Mouse (Mus musculus): ENCODE data around the gene Sept8.
"Not testable (repeated sequence)": the region's sequence is repeated elsewhere in the genome, so short reads cannot be mapped to it uniquely, and the experiment has no call there.

The Sept8 gene

GRCm38 (mm10) chr11:53525461-53525860 lies 6.4 kb downstream of the Sept8 start:
- peak; percentile 75 for DNase-seq (ENCODE audit: low read depth, low spot score)

- no peak for DNase-seq (ENCODE audit: low read depth, low spot score)
Measured at GRCm38 (mm10) chr11:53528397-53529252, 9.6 kb downstream of the Sept8 start.

DNA sequence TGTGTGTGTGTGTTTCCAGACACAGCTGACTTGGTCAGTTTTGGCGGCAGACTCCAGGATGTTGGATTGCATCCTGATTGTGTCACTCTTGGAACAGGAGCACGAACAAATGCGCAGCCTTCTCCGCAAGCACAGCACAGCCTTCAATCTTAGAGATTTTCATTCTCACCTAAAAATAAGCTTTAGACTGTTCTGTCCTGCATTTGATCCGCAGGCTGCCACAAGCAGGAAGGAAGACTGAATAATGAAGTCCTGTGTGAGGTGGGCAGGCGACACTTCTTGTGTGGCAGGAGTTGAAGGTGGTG lies 10.1 kb downstream of the Sept8 start:
- DNase-seq (ENCODE audit: low read depth, low spot score) = no peak

DNA sequence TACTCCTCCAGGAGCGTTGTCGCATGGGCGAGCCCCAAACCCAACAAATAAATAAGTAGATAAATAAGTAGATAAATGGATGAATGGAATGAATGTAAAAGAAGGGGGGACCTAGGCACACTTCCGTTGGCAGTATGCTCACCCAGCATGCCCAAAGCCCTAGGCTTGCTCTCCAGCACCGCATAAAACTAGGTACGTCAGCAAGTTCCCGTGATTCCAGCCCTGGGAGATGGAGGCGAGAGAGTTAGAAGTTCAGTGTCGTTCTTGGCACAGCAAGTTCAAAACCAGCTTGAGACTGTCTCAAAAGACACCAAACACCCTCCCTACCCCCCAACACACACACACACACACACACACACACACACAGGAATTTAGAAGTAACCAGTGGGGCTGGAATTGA lies 10.9 kb downstream of the Sept8 start:
- DNase-seq (ENCODE audit: low read depth, low spot score) = no peak

DNA sequence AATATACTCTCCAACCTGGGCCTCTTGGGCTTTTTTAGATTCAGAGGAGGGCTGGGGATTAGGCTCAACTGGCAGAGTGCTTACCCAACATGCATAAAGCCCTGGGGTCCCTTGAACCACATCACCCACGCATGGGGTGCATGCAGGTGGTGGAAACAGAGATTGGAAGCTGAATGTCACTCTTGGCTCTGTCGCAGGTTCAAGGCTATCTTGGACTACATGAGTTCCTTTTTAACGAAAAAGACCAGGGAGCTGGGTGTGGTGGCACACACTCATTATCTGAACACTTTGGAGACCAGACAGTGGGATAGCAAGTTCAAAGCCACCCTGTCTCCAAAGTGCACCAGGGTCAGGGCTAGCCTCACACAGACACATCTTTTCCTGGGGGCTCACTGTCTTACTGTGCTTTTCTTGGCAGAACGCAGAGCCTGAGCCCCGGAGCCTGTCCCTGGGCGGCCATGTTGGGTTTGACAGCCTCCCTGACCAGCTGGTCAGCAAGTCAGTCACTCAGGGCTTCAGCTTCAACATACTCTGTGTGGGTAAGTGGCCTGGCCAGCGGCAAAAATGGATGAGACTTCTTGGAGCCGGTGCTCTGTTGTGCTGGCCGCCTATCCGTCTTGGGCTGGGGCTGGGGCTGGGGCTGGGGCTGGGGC lies 12.6 kb downstream of the Sept8 start:
- no peak for DNase-seq (ENCODE audit: low read depth, low spot score)

DNA sequence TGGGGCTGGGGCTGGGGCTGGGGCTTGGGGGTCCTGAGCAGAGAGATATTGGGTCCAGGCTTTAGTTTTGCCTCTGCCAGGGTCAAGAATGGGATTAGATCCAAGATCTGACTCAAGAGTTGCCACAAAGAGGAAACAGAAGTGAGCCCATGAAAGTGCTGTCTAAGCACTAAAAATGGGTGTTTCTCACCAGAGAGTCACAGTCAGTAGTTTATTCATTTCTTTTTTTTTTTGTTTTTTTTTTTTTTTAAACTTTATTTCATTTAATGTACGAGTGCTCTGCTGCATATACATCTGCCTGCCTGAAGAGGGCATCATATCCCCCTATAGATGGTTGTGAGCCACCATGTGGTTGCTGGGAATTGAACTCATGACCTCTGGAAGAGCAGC lies 13.2 kb downstream of the Sept8 start:
- DNase-seq (ENCODE audit: low read depth, low spot score) = no peak

GRCm38 (mm10) chr11:53539002-53539491 lies 20.0 kb downstream of the Sept8 start:
- no peak for DNase-seq (ENCODE audit: low read depth, low spot score)

DNA sequence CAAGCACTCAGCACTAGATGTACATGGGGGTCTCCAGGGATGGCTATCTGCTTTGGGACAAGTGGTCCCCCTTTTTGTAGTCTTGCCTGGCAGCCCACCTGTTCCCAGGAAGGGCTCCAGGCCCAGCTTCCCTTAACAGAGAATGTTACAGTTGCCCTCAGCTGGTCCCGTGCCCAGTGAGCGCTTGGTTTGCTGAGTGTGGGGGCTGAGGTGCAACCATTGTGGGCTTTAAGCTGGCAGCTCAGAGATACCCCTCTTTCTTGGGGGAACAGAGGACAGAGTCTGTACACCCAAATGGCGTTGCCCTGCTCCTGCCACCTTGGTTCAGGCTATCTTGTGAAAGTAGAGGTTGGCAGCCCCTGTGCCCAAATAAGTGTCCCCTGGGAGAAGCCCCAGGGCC lies 21.3 kb downstream of the Sept8 start:
- DNase-seq (ENCODE audit: low read depth, low spot score) = no peak

DNA sequence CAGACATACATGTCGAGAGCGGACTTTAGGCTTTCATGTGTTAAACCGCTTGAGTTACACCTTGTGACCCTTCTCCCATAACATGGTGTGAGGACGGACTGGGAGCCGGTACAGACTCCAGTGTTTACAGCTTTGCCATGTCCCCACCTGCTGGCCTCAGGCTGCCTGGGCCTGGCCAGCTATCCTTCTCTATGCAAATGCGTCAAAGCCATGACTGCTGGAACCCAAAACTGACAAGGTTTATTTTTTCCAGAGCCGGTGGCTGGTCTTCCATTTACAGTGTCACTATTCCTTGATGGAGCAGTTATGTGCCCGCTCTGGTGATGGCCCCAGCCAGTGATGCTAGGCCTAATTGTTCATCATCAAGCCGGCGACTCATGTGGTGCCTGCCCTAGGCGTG lies 22.2 kb downstream of the Sept8 start:
- no peak for DNase-seq (ENCODE audit: low read depth, low spot score)

- DNase-seq (ENCODE audit: low read depth, low spot score) = no peak
Measured at GRCm38 (mm10) chr11:53543021-53543420, 24.0 kb downstream of the Sept8 start.

DNA sequence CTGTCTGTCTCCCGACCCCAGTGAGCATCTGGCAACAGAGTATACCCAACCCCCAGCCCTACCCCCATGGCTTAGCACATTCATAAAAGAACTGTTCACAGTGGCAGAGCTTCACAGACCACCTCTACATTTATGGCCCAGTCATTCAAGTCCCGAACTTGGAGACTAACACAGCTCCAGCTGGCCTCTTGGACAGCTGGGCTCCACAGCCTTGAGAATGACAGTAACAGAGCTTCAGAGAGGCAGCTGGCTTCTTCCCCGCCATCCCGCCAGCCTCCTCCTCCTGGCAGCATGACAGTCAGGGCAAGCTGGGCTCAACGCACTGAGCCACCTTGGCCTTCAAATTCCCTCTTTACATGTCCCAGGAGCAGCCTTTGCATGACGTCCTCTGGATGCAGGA lies 27.2 kb downstream of the Sept8 start:
- DNase-seq (ENCODE audit: low read depth, low spot score) = no peak

DNA sequence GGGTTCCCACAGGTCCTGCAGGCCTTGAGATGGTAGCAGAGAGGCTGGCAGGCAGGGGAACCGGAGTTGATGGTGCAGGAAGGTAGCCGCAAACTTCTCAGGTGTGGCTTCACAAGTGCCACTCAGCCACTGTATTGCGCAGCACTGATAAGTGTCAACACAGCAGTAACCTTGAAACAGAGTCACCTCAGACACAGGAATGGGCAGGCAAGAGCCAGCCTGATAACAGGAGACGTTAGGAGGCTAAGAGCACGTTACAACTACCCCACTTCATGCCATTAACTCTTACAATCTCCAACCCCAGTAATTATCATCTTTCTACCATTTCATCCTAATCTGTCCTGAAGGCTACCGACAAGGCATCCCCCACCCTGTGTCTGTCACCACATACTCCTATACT lies 28.5 kb downstream of the Sept8 start:
- DNase-seq (ENCODE audit: low read depth, low spot score) = no peak

DNA sequence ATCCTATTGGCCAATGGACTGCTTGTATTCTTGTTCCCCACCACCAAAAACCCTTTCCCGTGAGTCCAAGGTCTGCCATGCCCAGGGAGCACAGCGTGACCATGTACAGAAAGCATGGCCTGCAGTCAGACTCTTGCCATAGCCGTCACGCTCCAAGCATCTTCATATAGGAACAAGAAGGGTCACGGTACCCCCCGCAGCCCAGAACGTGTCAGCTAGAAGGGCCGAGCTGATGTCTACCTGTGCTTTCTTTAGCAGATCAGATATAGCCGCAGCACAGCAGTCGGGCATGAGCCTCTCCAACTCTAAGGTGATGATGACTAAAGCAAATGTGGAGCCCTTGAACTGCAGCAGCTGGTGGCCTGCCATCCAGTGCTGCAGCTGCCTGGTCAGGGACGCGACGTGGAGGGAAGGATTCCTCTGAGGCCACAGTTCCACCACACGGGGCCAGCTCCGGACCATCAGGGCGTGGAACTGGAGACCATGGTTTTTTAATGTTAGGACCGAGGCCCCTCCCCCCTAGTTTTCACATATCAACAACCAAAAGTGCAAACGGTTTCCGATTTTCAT lies 29.1 kb downstream of the Sept8 start:
- no peak for DNase-seq (ENCODE audit: low read depth, low spot score)

DNA sequence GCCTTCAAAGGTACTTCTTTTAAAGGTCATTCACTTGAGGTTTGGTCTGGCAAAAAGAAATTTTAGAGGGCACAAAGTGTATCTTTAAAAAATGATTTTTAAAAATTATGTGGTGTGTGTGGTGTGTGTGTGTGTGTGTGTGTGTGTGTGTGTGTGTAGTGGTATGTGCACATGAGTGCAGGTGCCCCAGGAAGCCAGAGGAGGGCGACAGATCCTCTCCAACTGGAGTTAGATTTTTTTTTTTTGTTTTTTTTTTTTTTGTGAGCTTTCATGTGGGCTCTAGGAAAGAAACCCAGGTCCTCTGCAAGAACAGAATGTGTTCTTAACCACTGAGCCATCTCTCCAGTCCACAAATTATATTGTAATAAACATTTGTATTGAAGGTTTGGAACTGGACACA lies 31.7 kb downstream of the Sept8 start:
- no peak for DNase-seq (ENCODE audit: low read depth, low spot score)

DNA sequence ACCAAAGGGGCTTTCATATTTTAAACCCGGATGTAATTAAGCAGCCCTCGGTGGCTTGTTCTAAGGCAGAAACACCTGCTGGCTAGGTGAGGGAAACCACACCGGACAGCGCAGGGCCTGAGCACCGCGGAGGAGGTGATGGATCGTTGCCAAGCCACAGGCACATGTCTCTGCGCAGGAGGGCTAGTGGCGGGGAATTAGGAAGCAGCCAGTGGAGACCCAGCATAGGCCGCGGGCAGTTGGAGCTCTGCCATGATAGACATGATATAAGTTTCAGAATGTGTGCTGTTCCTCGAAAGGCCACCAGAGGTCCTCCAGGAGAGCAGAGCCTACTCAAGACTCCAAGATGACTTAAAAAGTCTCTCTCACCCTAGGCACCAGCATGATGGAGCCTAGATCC lies 32.7 kb downstream of the Sept8 start:
- DNase-seq (ENCODE audit: low read depth, low spot score) = peak; percentile 44

GRCm38 (mm10) chr11:53556529-53556928 lies 37.5 kb downstream of the Sept8 start:
- DNase-seq (ENCODE audit: low read depth, low spot score) = not testable (repeated sequence)

DNA sequence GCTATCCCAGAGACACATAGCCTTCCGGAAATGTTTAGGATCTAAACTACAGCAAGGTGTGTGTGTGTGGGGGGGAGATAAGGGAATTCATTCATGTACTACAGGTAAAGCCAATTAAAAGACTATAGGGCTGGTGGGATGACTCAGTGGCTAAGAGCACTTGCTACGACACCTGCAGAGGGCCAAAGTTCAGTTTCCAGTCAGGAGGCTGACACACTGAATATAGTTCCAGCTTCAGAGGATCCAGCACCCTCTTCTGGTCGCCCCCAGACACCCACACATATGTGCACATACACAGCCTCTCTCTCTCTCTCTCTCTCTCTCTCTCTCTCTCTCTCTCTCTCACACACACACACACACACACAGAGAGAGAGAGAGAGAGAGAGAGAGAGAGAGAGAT lies 38.9 kb downstream of the Sept8 start:
- DNase-seq (ENCODE audit: low read depth, low spot score) = not testable (repeated sequence)

- DNase-seq (ENCODE audit: low read depth, low spot score) = not testable (repeated sequence)
Measured at GRCm38 (mm10) chr11:53559980-53560379, 40.9 kb downstream of the Sept8 start.

- no peak for DNase-seq (ENCODE audit: low read depth, low spot score)
Measured at GRCm38 (mm10) chr11:53561986-53562385, 42.9 kb downstream of the Sept8 start.

- DNase-seq (ENCODE audit: low read depth, low spot score) = no peak
Measured at GRCm38 (mm10) chr11:53566646-53567045, 47.6 kb downstream of the Sept8 start.

- peak; percentile 99 for DNase-seq (ENCODE audit: low read depth, low spot score)
Measured at GRCm38 (mm10) chr11:53567224-53568014, 48.4 kb downstream of the Sept8 start, which contains the start of gene Kif3a. Kif3a (plus strand) TSS chr11:53567379.

DNA sequence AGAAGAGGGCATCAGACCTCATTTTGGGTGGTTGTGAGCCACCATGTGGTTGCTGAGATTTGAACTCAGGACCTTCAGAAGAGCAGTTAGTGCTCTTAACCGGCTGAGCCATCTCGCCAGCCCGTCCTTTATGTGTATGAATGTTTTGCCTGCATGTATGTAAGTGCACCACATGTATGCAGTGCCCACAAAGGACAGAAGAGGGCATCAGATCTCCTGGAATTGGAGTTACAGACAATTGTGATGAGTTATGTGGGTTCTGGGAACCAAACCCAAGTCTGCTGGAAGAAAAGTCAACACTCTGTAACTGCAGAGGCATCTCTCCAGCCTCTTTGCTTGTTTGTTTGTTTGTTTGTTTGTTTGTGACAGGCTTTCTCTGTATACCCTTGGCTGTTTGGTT lies 61.5 kb downstream of the Sept8 start:
- DNase-seq (ENCODE audit: low read depth, low spot score) = no peak
